Mouse (Mus musculus): ENCODE measurements at regions not wholly inside any gene's neighbourhood (a gene's known extent, or its start where the extent isn't known, plus 50 kb on each side); places are given as distances from the start of the nearest gene placed in this dataset.
A peak's percentile ranks its signal among the peaks of the same experiment; 100 is the strongest.
"Not testable (repeated sequence)": the region's sequence is repeated elsewhere in the genome, so short reads cannot be mapped to it uniquely, and the experiment has no call there.

DNA sequence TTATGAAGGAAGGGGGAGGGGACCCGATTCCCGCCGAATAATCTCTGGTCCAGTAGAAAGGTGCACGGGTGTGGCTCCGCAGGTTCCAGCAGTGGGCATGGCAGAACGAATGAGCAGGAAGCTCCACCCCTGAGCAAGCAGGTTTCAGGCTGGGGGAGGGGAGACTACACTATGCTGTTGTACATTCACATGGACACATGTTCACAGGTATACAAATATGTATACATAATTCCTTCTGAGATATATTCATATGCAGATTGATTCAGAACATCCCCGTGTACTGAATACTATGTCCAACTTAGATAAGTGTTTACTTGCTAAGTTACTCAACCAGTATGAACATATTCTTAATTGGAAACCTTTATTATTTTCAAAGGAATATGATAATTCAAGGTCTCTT, 1852.4 kb upstream of the G6pd2 start:
- not testable (repeated sequence) for H3K4me2 ChIP-seq (replicated peaks; ENCODE audit: low read depth, low read length); H3K4me1 ChIP-seq (ENCODE audit: control insufficient read depth, insufficient read depth, low read length); H3K9me3 ChIP-seq (ENCODE audit: control insufficient read depth, low read depth, low read length); H3K4me3 ChIP-seq (ENCODE audit: low read depth, low read length); H3K27ac ChIP-seq (ENCODE audit: low read length); H3K9ac ChIP-seq (replicated peaks; ENCODE audit: low read depth, low read length); H3K27me3 ChIP-seq (ENCODE audit: control insufficient read depth, insufficient read depth, low read length); H3K36me3 ChIP-seq (ENCODE audit: control insufficient read depth, insufficient read depth, low read length); ATAC-seq (ENCODE audit: insufficient number of reproducible peaks, insufficient read depth, low FRiP score, low read depth)
- WGBS = 92% methylated on average over 3 of the region's 7 CpGs

DNA sequence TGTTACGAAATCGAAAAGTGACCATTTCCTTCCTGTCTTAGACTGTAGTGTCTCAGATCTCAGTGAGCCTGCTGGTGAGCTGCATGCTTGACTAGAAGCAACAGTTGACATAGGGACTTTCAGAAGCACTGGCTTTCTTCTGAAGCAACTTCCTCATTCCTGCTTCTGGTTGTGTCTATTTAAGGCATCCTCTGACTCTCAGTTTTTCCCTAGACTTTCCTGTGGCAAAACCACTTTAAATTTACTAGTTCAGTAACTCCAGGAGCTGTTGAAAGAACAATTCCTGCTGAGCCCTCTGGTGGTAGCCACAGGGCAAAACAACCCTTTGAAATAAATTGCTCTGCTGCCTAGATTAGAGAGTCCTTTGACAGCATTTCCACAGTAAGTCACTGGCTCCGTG, 1811.9 kb upstream of the G6pd2 start:
- H3K27me3 ChIP-seq (ENCODE audit: control insufficient read depth, insufficient read depth, low read length) = no peaks in the 10 kb centered on the region
- no peak overlapping the region for H3K27ac ChIP-seq (ENCODE audit: low read length)
- WGBS = 68% methylated on average over 3 of the region's 3 CpGs

DNA sequence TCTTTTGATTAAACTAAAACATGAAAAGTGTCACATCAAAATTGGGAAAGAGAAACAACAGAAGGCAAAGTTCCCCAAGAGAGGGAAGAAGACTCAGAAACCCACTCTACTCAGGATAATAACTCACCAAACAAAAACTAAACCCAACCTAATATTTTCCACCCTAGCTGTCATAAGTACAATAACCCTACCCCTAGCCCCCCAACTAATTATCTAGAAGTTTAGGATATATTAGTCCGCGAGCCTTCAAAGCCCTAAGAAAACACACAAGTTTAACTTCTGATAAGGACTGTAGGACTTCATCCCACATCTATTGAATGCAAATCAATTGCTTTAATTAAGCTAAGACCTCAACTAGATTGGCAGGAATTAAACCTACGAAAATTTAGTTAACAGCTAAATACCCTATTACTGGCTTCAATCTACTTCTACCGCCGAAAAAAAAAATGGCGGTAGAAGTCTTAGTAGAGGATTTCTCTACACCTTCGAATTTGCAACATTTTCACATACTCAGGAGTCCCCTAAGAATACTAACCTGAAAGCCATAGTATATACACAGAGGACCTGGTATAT, 1765.9 kb upstream of the G6pd2 start:
- not testable (repeated sequence) for H3K27me3 ChIP-seq (ENCODE audit: control insufficient read depth, insufficient read depth, low read length); H3K36me3 ChIP-seq (ENCODE audit: control insufficient read depth, insufficient read depth, low read length); H3K4me2 ChIP-seq (replicated peaks; ENCODE audit: low read depth, low read length); H3K27ac ChIP-seq (ENCODE audit: low read length); H3K9me3 ChIP-seq (ENCODE audit: control insufficient read depth, low read depth, low read length); H3K9ac ChIP-seq (replicated peaks; ENCODE audit: low read depth, low read length); H3K4me3 ChIP-seq (ENCODE audit: low read depth, low read length); H3K4me1 ChIP-seq (ENCODE audit: control insufficient read depth, insufficient read depth, low read length)
- ATAC-seq (ENCODE audit: insufficient number of reproducible peaks, insufficient read depth, low FRiP score, low read depth) = peak; percentile 100
- WGBS = 95% methylated on average over 6 of the region's 7 CpGs

More for the DNA sequence above, 1811.9 kb upstream of the G6pd2 start:
- H3K9ac ChIP-seq (replicated peaks; ENCODE audit: low read depth, low read length) = no peak overlapping the region
- no peak for ATAC-seq (ENCODE audit: insufficient number of reproducible peaks, insufficient read depth, low FRiP score, low read depth)
- no peaks in the 10 kb centered on the region for H3K9me3 ChIP-seq (ENCODE audit: control insufficient read depth, low read depth, low read length)
- no peak overlapping the region for H3K4me2 ChIP-seq (replicated peaks; ENCODE audit: low read depth, low read length)
- no peaks in the 10 kb centered on the region for H3K4me1 ChIP-seq (ENCODE audit: control insufficient read depth, insufficient read depth, low read length)
- H3K36me3 ChIP-seq (ENCODE audit: control insufficient read depth, insufficient read depth, low read length) = no peaks in the 10 kb centered on the region
- no peak overlapping the region for H3K4me3 ChIP-seq (ENCODE audit: low read depth, low read length)

DNA sequence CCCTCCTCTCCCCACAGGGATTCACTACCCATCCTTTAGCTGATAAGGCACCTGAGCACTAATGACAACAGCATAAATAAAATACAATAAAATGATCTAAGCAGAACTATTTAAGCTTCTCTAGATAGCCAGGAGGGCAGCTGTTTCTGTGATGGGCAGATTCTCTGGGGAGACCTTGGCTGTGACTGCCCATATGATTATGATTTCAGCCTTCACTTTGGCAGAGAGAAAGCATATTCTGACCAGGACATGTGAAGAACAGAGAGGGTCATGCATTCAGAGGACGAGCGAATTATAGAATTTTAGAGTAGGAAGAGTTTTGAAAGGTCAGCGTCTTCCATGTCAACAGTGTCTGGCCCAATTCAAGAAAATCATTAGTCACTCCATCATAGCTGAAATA, 1759.6 kb upstream of the G6pd2 start:
- no peaks in the 10 kb centered on the region for H3K27me3 ChIP-seq (ENCODE audit: control insufficient read depth, insufficient read depth, low read length)
- H3K27ac ChIP-seq (ENCODE audit: low read length) = no peak overlapping the region
- H3K36me3 ChIP-seq (ENCODE audit: control insufficient read depth, insufficient read depth, low read length) = no peaks in the 10 kb centered on the region
- no peak overlapping the region for H3K4me2 ChIP-seq (replicated peaks; ENCODE audit: low read depth, low read length)
- H3K4me1 ChIP-seq (ENCODE audit: control insufficient read depth, insufficient read depth, low read length) = no peaks in the 10 kb centered on the region
- no peak overlapping the region for H3K4me3 ChIP-seq (ENCODE audit: low read depth, low read length)
- no peaks in the 10 kb centered on the region for H3K9me3 ChIP-seq (ENCODE audit: control insufficient read depth, low read depth, low read length)
- ATAC-seq (ENCODE audit: insufficient number of reproducible peaks, insufficient read depth, low FRiP score, low read depth) = no peak
- no peak overlapping the region for H3K9ac ChIP-seq (replicated peaks; ENCODE audit: low read depth, low read length)
- WGBS = 86% methylated on average over 3 of the region's 3 CpGs

DNA sequence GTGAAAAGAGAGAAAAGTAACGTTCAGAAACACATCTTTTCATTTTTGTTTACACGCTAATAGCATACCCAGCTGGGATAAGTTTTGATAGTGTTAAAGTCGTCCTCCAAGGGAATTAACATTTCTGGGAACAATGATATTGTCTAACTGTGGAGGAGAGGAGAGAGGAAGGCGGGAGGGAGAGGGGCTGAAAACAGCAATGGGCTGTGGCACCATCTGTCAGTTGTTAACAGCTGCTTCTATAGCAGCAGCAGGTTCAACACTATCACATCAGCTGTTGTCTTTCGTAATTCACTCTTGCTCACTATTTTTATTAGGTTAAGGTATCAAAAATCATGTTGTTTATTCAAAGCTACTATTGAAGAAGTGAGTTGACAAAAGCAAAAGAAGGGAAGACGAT, 1747.4 kb upstream of the G6pd2 start:
- H3K9me3 ChIP-seq (ENCODE audit: control insufficient read depth, low read depth, low read length) = no peaks in the 10 kb centered on the region
- H3K4me3 ChIP-seq (ENCODE audit: low read depth, low read length) = no peak overlapping the region
- H3K4me2 ChIP-seq (replicated peaks; ENCODE audit: low read depth, low read length) = no peak overlapping the region
- ATAC-seq (ENCODE audit: insufficient number of reproducible peaks, insufficient read depth, low FRiP score, low read depth) = no peak
- WGBS = 64% methylated on average over 6 of the region's 6 CpGs
- H3K27me3 ChIP-seq (ENCODE audit: control insufficient read depth, insufficient read depth, low read length) = no peaks in the 10 kb centered on the region
- H3K4me1 ChIP-seq (ENCODE audit: control insufficient read depth, insufficient read depth, low read length) = no peaks in the 10 kb centered on the region
- H3K9ac ChIP-seq (replicated peaks; ENCODE audit: low read depth, low read length) = no peak overlapping the region
- no peaks in the 10 kb centered on the region for H3K36me3 ChIP-seq (ENCODE audit: control insufficient read depth, insufficient read depth, low read length)
- no peak overlapping the region for H3K27ac ChIP-seq (ENCODE audit: low read length)
